In genomic region chr4:43760460-43760859, GRCm38 (mm10) we compare ENCODE assay signal across 10 mouse cellular contexts. TPM values are rescaled to one million over a fixed set of nuclear protein-coding genes. Genes with fewer than 3 reads are reported as not detected.
A peak's percentile ranks its signal among the peaks of the same experiment; 100 is the strongest.
DNase-seq lines count a peak whose midpoint lies in the region.
"Had no signal": no experiment of that assay in that cellular context is flagged by ENCODE, and none has a peak within 500 bp of the region (broad histone marks: within the 10 kb centered on the region; RNA-seq: fewer than 3 reads in every experiment).

No protein-coding gene starts in this region.

- peak; percentile 12 to 26 for DNase-seq in frontal cortex, postnatal 36 days (ENCODE audit: low spot score in 2 of 2)
- DNase-seq in frontal cortex, postnatal 25 days (ENCODE audit: low spot score in 2 of 2): no peak
- peak; percentile 41 for DNase-seq in ovary, postnatal 14 days (ENCODE audit: low spot score)
- DNase-seq in ovary, postnatal 10 days (ENCODE audit: low spot score): no peak
- DNase-seq in adrenal gland, postnatal 36 days: peak; percentile 56 to 73
- peak; percentile 29 for DNase-seq in kidney, postnatal 14 days
- DNase-seq in mesoderm, embryonic 11.5 days (ENCODE audit: low read depth, low spot score): peak; percentile 51
- DNase-seq in MN1 (ENCODE audit: low spot score): no peak

RNA-seq across cellular contexts. Expression of gene Olfr159, which starts 10.3 kb away (rescaled TPM):
- total RNA-seq in adrenal gland, postnatal 36 days (2021): not detected
- total RNA-seq: adrenal gland, postnatal 4 days; heart, postnatal 10 days had no signal

RNA-seq across cellular contexts. Expression of gene Spaar, which starts 30.6 kb away (rescaled TPM):
- 1 to 10 TPM; 1.7 to 2.6 TPM for total RNA-seq in adrenal gland, postnatal 36 days (2021)

RNA-seq across cellular contexts. Expression of gene Hrct1, which starts 33.5 kb away (rescaled TPM):
- 1 to 10 TPM; 2.3 to 3.9 TPM for total RNA-seq in adrenal gland, postnatal 36 days (2021)

RNA-seq across cellular contexts. Expression of gene Olfr71, which starts 50.4 kb away (rescaled TPM):
- total RNA-seq in adrenal gland, postnatal 36 days (2021): not detected
- total RNA-seq: adrenal gland, postnatal 4 days; heart, postnatal 10 days had no signal

RNA-seq across cellular contexts. Expression of gene Olfr70, which starts 59.9 kb away (rescaled TPM):
- total RNA-seq in adrenal gland, postnatal 36 days (2021): not detected
- total RNA-seq: adrenal gland, postnatal 4 days; heart, postnatal 10 days had no signal

Comparison
In these comparisons a context has a peak if more than half of its experiments do, and no peak if none do; other contexts are left out.
1. DNase-seq: peak in frontal cortex, postnatal 36 days (2 of 2), ovary, postnatal 14 days (single experiment), adrenal gland, postnatal 36 days (2 of 2), kidney, postnatal 14 days (single experiment) and mesoderm, embryonic 11.5 days (single experiment); none in frontal cortex, postnatal 25 days (0 of 2), ovary, postnatal 10 days (single experiment) and MN1 (single experiment).